Mouse (Mus musculus) forebrain, embryonic 11.5 days (tissue): ENCODE measurements around the gene Cdk2ap2. TPM values are rescaled to one million over a fixed set of nuclear protein-coding genes. Genes with fewer than 3 reads are reported as not detected.
"Not testable (repeated sequence)": the region's sequence is repeated elsewhere in the genome, so short reads cannot be mapped to it uniquely, and the experiment has no call there.

ENCODE experiments used
- ATAC-seq: fragments of 200-750 bp; cut with Nextera tagmentation; replicated peaks from 2 replicates; pipeline ENCODE4 v1.8.0; 2017; ENCODE audit warnings: moderate TSS enrichment; ENCODE audit not compliant: low FRiP score
- DNase-seq: peaks from one replicate; pipeline ENCODE4 v3.0.0-alpha.2; 2017; ENCODE audit warnings: low spot score
- H3K27ac ChIP-seq: fragments of 300-500 bp; sonication (generic); 2 replicates; pipeline ENCODE4 v1.5.1; 2014; ENCODE audit warnings: low read depth, low read length
- H3K27me3 ChIP-seq: fragments of 300-500 bp; sonication (generic); 2 replicates; pipeline ENCODE4 v1.6.1; 2014; ENCODE audit warnings: mild to moderate bottlenecking, low read length, mixed read lengths; ENCODE audit not compliant: control insufficient read depth, insufficient read depth
- H3K36me3 ChIP-seq: fragments of 300-500 bp; sonication (generic); 2 replicates; pipeline ENCODE4 v1.6.1; 2014; ENCODE audit warnings: mild to moderate bottlenecking, low read length, moderate library complexity, mixed read lengths; ENCODE audit not compliant: control insufficient read depth, insufficient read depth
- H3K4me1 ChIP-seq: fragments of 300-500 bp; sonication (generic); replicated peaks from 2 replicates; pipeline ENCODE4 v1.6.1; 2014; ENCODE audit warnings: low read length, mixed read lengths; ENCODE audit not compliant: control insufficient read depth, insufficient read depth
- H3K4me2 ChIP-seq: fragments of 300-500 bp; sonication (generic); 2 replicates; pipeline ENCODE4 v1.6.1; 2014; ENCODE audit warnings: low read depth, mild to moderate bottlenecking, low read length, moderate library complexity, mixed read lengths; ENCODE audit not compliant: severe bottlenecking
- H3K4me3 ChIP-seq: fragments of 300-500 bp; sonication (generic); 2 replicates; pipeline ENCODE4 v1.5.1; 2014; ENCODE audit warnings: low read depth, low read length
- H3K9ac ChIP-seq: fragments of 300-500 bp; sonication (generic); 2 replicates; pipeline ENCODE4 v1.6.1; 2014; ENCODE audit warnings: low read length
- H3K9me3 ChIP-seq: fragments of 300-500 bp; sonication (generic); 2 replicates; pipeline ENCODE4 v1.6.1; 2016; ENCODE audit warnings: low read length, mixed read lengths; ENCODE audit not compliant: control insufficient read depth
- WGBS: fragments of 180-500 bp; shearing (Covaris S2); extraction: QIAGEN DNeasy Blood & Tissue Kit; methylation state at CpG from one replicate; pipeline ENCODE4 v1.1.7; 2014; 5-methylcytosine and 5-hydroxymethylcytosine counted together
- polyA plus RNA-seq: library from polyadenylated mRNA; unstranded; fragments of >200 nt; fragmentation: Nextera tagmentation; extraction: Ambion mirVana; gene quantifications from 2 replicates; pipeline ENCODE4 v1.2.1, GENCODE M21; 2014

Cdk2ap2 gene
- polyA plus RNA-seq, 1 experiment from 2014 or later, result 73.6 TPM

DNA sequence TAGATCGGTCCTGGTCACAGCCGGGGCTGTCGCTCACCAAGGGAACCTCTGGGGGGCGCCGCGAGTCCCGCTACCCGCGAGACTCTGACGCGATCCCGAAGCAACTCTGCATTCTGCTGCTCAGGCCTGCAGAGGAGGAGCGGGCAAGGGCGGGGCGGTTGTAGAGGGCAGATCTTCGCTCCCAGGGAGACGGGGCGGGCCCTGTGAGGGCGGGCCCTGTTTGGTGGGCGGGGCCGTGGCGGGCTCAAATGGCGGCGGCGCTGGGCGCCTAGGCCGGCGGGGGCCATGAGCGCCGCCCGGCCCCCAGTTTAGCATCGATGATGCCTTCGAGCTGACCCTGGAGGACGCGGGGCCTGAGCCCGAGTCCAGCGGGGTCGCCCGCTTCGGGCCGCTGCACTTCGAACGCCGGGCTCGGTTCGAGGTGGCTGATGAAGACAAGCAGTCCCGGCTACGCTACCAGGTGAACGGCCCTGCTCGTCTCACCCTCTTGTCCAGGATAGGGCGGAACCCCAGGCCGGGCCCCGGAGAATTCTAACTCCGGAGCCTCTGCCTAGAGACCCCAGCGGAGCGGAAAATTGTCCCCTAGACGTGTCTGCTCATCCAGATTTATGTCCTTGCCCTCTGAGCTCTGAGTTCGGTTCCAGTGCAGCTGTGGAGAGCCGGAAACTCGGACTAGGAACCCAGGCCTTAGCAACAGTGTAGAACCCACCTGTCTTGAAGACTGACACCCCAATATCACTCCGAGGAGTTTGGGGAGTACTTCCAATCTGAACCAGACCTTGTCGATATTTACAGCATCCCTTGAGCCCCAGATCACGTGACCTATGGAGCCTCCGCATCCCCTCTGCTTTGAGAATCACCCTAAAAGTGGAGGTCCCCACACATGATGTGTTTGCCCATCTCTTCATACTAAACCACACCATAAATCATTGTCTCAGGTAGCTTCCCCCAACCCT, 29.0 kb downstream of the Cdk2ap2 start, which contains the start of gene Aip:
TSS of gene Aip (minus strand) at position 118 of the 956 bp plus-strand sequence.
- H3K9me3 ChIP-seq, result no peaks in the 10 kb centered on the region
- 1% methylated on average over 64 of the region's 64 CpGs for WGBS
- ATAC-seq, result peak; percentile 93
- peak within 1 kb of the TSS; percentile 77 for H3K4me3 ChIP-seq
- peak within 1 kb of the TSS; percentile 73 for H3K4me2 ChIP-seq
- H3K27me3 ChIP-seq, result no peaks in the 10 kb centered on the region
- no peak within 1 kb of the TSS for H3K27ac ChIP-seq
- H3K4me1 ChIP-seq, result peaks cover 9% of the 10 kb centered on the region
- no peaks in the 10 kb centered on the region; the same call in 1 of the 2 replicates for H3K36me3 ChIP-seq
- DNase-seq, result peak; percentile 99
- peak within 1 kb of the TSS; percentile 71 for H3K9ac ChIP-seq

DNA sequence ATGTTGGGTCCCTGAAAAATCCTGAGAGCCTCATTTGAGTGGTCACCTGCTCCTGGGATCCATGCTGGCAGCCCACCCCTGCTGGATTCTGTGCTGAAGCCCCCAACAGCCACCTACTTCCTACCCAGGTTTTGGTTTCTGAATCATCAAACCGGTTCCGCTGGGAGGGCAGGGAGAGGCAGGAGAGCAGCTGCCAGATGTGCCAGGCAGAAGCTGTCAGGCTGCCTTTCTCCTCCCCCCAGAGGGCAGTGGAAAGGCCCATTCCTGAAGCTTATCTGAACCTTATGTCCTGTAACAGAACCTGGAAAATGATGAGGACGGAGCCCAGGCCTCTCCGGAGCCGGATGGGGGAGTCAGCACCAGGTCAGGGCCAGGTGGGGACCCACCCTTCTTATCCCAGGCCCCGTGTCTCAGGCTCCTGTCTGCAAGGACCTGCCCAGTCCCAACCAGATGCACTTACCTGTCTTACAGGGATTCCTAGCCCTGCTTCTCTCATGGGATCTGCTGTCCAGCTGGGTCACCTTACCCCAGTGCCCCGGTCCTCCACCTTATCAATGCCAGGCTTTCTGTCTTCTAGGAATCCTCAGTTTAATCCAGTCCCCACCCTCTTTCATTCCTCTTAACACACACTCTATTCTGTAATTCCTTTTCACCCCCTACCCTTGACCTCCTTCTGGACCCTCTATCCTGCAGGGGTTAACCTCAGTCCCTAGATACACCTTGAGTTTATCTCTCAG, 29.9 kb downstream of the Cdk2ap2 start:
- Histone ChIP-seq H3K4me3 (peak overlapping the region; percentile 77), H3K9me3 (no peaks in the 10 kb centered on the region), H3K4me2 (peak overlapping the region; percentile 73), H3K27ac (no peak overlapping the region), H3K9ac (peak overlapping the region; percentile 71), H3K27me3 (no peaks in the 10 kb centered on the region), H3K36me3 (no peaks in the 10 kb centered on the region; the same call in 1 of the 2 replicates), H3K4me1 (peaks cover 9% of the 10 kb centered on the region)
- DNase-seq (no peak), ATAC-seq (no peak)
- WGBS, result 70% methylated on average over 7 of the region's 7 CpGs

DNA sequence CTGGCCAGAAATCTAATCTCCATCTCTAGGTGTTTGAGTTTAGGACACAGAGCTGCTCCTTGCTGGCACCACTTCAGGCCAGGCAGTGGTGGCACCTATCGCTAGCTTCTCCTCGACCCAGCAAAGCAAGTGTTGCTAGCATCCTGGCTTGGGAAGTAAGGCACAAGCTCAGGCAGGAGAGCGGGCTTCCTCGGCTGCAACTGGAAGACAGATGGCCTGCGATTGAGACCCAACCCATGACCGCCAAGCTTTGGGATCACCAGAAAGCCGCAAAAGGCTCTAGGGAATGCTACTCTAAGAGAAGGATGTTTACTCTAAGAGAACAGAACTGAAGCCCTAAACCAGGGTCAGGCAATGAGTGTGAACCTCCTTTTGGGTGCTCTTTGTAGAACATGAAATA, 32.5 kb downstream of the Cdk2ap2 start:
- Histone ChIP-seq H3K4me2 (no peak overlapping the region), H3K36me3 (peaks cover 3% of the 10 kb centered on the region; the same call in 1 of the 2 replicates)
- 94% methylated on average over 7 of the region's 7 CpGs for WGBS

DNA sequence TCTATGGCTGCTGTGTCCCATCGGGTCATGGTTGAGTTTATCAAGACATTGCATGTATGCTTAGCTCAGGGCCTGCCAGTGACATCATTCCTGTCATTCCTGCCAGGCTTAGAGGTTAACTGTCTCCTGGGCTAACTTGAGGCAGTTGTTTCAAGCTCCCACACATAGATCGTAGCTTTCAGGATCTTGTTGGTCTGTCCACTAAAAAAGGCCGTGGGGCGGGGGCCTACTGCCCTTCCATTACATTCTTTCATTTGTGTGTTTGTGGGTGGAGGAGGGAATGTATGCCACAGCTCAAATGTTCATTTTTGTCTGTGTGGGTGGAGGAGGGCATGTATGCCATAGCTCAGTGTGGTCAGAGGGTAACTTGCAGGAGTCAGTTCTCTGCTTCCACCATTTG, 33.1 kb downstream of the Cdk2ap2 start:
- DNase-seq, result no peak
- no peak for ATAC-seq
- Histone ChIP-seq H3K4me2 (no peak overlapping the region), H3K9me3 (no peaks in the 10 kb centered on the region), H3K36me3 (peaks cover 3% of the 10 kb centered on the region; the same call in 1 of the 2 replicates), H3K9ac (no peak overlapping the region), H3K27me3 (no peaks in the 10 kb centered on the region), H3K4me3 (no peak overlapping the region), H3K27ac (no peak overlapping the region), H3K4me1 (peaks cover 8% of the 10 kb centered on the region)
- 87% methylated on average over 4 of the region's 4 CpGs for WGBS

More for the DNA sequence above, 32.5 kb downstream of the Cdk2ap2 start:
- H3K4me3 ChIP-seq, result no peak overlapping the region
- DNase-seq (no peak), ATAC-seq (no peak)
- H3K27me3 ChIP-seq, result no peaks in the 10 kb centered on the region
- peaks cover 9% of the 10 kb centered on the region for H3K4me1 ChIP-seq
- H3K9me3 ChIP-seq, result no peaks in the 10 kb centered on the region
- H3K9ac ChIP-seq, result no peak overlapping the region
- no peak overlapping the region for H3K27ac ChIP-seq

DNA sequence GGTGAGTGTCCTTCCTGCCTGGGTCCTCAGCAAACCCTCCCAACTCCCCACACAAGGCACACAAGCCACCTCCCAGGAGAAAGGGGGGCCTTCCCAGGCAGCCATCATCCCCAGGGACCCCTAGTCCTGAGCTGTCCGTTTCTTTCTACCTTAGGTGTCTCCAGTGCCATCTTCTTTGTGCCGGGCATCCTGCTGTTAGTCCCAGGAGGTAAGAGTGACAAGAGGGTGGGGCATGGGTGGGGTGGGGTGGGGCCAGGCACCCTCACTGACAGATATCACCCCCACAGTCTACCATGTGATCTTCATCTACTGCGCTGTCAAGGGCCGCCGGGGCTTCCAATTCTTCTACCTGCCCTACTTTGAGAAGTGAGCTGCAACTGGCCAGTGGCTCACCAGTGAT, 34.1 kb downstream of the Cdk2ap2 start:
- DNase-seq (no peak), ATAC-seq (no peak)
- 89% methylated on average over 5 of the region's 5 CpGs for WGBS
- H3K9me3 ChIP-seq, result no peaks in the 10 kb centered on the region
- H3K27me3 ChIP-seq, result no peaks in the 10 kb centered on the region
- peaks cover 7% of the 10 kb centered on the region for H3K4me1 ChIP-seq
- no peak overlapping the region for H3K4me2 ChIP-seq
- no peak overlapping the region for H3K27ac ChIP-seq
- H3K9ac ChIP-seq, result no peak overlapping the region
- H3K4me3 ChIP-seq, result no peak overlapping the region
- H3K36me3 ChIP-seq, result peaks cover 3% of the 10 kb centered on the region; the same call in 1 of the 2 replicates

DNA sequence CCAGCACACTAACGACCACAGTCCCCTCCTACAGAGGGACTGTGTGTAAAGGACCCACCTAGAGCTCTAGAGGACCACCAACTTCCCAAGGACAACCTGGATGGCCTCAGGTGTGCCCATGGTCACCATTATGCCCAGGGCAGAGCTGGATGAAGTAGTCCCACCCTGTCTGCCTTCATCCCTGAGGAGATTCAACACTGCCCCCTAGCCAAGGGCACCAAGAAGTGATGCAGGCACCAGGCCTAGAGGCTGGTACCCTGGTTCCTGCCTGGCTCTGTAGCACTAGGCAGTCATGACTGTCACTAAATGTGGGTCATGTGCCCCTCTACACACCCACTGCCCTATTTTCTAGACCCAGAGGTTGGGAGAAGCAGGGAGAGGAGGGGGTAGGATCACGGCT, 34.8 kb downstream of the Cdk2ap2 start:
- 86% methylated on average over 2 of the region's 2 CpGs for WGBS
- no peaks in the 10 kb centered on the region for H3K27me3 ChIP-seq
- ATAC-seq, result no peak

DNA sequence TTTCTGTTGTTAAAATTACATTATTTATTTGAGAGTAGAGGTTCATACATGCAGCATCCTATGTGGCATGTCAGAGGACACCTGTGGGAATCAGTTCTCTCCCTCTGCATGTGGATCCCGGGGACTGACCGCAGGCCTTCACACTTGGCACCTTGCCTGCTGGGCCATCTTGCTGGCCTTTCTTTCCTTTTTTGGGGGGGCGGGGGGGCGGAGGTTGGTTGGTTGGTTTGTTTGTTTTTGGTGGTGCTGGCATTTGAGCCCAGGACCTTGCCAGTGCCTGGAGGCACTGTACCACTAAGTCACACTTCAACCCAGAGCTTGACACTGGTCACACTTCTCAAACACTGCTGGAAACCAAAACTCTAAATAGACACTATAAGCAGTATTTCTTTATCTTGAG, 37.4 kb downstream of the Cdk2ap2 start:
- H3K4me2 ChIP-seq, result no peak overlapping the region
- no peaks in the 10 kb centered on the region for H3K27me3 ChIP-seq
- ATAC-seq (no peak), DNase-seq (no peak)
- H3K9me3 ChIP-seq, result no peaks in the 10 kb centered on the region
- no peak overlapping the region for H3K4me3 ChIP-seq
- 77% methylated on average over 4 of the region's 4 CpGs for WGBS
- H3K9ac ChIP-seq, result no peak overlapping the region
- H3K27ac ChIP-seq, result no peak overlapping the region
- H3K36me3 ChIP-seq, result peaks cover 3% of the 10 kb centered on the region; the same call in 1 of the 2 replicates
- no peaks in the 10 kb centered on the region for H3K4me1 ChIP-seq

More for the DNA sequence above, 34.8 kb downstream of the Cdk2ap2 start:
- Histone ChIP-seq H3K36me3 (peaks cover 3% of the 10 kb centered on the region; the same call in 1 of the 2 replicates), H3K9ac (no peak overlapping the region), H3K27ac (no peak overlapping the region), H3K4me3 (no peak overlapping the region), H3K4me1 (peaks cover 4% of the 10 kb centered on the region), H3K4me2 (no peak overlapping the region), H3K9me3 (no peaks in the 10 kb centered on the region)
- no peak for DNase-seq

DNA sequence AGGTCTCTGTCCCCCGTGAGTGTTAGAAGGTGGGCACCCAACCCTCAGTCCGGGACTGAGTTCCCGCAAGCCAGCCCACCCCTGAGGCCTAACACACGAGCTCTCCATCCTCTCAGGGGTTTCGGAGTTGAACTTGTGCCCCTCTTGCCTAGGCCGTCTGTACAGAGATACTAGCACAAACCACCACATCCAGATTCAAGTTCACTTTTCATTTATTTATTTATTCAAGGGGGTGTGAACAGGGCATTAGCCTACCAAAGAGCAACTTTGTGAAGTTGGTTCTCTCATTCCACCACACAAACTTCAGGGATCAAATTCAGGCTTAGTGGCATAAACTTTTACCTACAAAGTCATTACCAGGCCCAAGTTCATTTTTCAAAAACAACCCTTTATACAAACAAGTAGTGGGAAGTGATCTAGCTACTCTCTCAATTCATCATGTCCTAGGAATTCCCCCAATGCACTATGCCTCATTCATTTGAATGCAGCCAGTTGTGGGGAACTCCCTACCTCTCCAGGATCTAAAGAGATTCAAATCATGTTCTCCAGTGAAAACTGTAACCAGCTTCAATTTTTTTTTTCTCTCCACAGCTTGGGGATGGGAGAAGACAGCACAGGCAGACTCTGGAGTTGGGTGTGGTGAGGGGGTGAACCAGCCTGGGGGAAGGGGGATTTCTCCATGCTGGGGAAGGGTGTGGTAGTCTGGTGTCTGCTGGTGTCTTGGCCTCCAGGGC, 38.4 kb downstream of the Cdk2ap2 start:
- not testable (repeated sequence) for H3K9ac ChIP-seq, H3K4me2 ChIP-seq, H3K36me3 ChIP-seq, ATAC-seq, H3K27me3 ChIP-seq, H3K4me1 ChIP-seq, H3K9me3 ChIP-seq, DNase-seq, H3K27ac ChIP-seq, H3K4me3 ChIP-seq
- 88% methylated on average over 6 of the region's 6 CpGs for WGBS
